Mouse (Mus musculus) hindbrain, embryonic 16.5 days (tissue): Measurements from ENCODE around the gene Supt5. TPM values are rescaled to one million over a fixed set of nuclear protein-coding genes. Genes with fewer than 3 reads are reported as not detected.

Experiments used
- ATAC-seq: fragments of 200-750 bp; cut with Nextera tagmentation; 2 replicates; pipeline ENCODE4 v1.8.0; 2017; ENCODE audit warnings: moderate TSS enrichment, moderate library complexity
- H3K27ac ChIP-seq: fragments of 300-500 bp; sonication (generic); 2 replicates; pipeline ENCODE4 v1.5.1; 2014; ENCODE audit warnings: low read depth, mild to moderate bottlenecking, control low read depth, low read length, moderate library complexity
- H3K27me3 ChIP-seq: fragments of 300-500 bp; sonication (generic); replicated peaks from 2 replicates; pipeline ENCODE4 v1.6.1; 2014; ENCODE audit warnings: low read length; ENCODE audit not compliant: control insufficient read depth, insufficient read depth
- H3K36me3 ChIP-seq: fragments of 300-500 bp; sonication (generic); 2 replicates; pipeline ENCODE4 v1.6.1; 2014; ENCODE audit warnings: mild to moderate bottlenecking, low read length, moderate library complexity, mixed read lengths; ENCODE audit not compliant: control insufficient read depth, insufficient read depth
- H3K4me1 ChIP-seq: fragments of 300-500 bp; sonication (generic); 2 replicates; pipeline ENCODE4 v1.6.1; 2014; ENCODE audit warnings: low read depth, low read length; ENCODE audit not compliant: control insufficient read depth, insufficient read depth
- H3K4me2 ChIP-seq: fragments of 300-500 bp; sonication (generic); 2 replicates; pipeline ENCODE4 v1.6.1; 2014; ENCODE audit warnings: mild to moderate bottlenecking, low read length, control low read depth, moderate library complexity
- H3K4me3 ChIP-seq: fragments of 300-500 bp; sonication (generic); 2 replicates; pipeline ENCODE4 v1.5.1; 2014; ENCODE audit warnings: mild to moderate bottlenecking, low read length, control low read depth, moderate library complexity
- H3K9ac ChIP-seq: fragments of 300-500 bp; sonication (generic); 2 replicates; pipeline ENCODE4 v1.6.1; 2014; ENCODE audit warnings: low read depth, mild to moderate bottlenecking, control low read depth, low read length, moderate library complexity
- H3K9me3 ChIP-seq: fragments of 300-500 bp; sonication (generic); 2 replicates; pipeline ENCODE4 v1.6.1; 2014; ENCODE audit warnings: mild to moderate bottlenecking, low read length, moderate library complexity; ENCODE audit not compliant: control insufficient read depth
- WGBS: fragments of 180-500 bp; shearing (Covaris S2); extraction: QIAGEN DNeasy Blood & Tissue Kit; methylation state at CpG from one replicate; pipeline ENCODE4 v1.1.7; 2014; 5-methylcytosine and 5-hydroxymethylcytosine counted together
- polyA plus RNA-seq: library from polyadenylated mRNA; unstranded; fragments of >200 nt; fragmentation: Nextera tagmentation; extraction: Ambion mirVana; gene quantifications from 2 replicates; pipeline ENCODE4 v1.2.1, GENCODE M21; 2015

Gene Supt5
- polyA plus RNA-seq, 1 experiment from 2014 or later: 94.9 TPM

DNA sequence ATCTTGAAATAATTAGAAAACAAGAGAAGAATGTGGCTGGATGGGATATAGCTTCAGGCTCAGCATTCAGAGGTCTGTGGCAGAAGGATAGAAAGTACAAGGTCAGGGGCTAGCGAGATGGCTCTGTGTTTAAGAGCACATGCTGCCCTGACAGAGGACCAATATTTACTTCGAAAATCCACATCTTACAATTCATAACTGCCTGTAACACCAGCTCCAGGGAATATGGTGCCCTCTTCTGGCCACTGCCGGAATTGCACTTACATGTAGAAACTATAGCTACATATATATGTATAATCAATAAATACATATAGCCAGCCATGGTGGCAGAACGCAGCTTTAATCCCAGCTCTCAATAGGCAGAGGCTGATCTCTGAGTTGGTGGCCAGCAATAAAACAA lies 6.1 kb upstream of the Supt5 start:
- no peaks in the 10 kb centered on the region for H3K36me3 ChIP-seq
- 4% methylated on average over 4 of the region's 4 CpGs for WGBS
- no peak for ATAC-seq

DNA sequence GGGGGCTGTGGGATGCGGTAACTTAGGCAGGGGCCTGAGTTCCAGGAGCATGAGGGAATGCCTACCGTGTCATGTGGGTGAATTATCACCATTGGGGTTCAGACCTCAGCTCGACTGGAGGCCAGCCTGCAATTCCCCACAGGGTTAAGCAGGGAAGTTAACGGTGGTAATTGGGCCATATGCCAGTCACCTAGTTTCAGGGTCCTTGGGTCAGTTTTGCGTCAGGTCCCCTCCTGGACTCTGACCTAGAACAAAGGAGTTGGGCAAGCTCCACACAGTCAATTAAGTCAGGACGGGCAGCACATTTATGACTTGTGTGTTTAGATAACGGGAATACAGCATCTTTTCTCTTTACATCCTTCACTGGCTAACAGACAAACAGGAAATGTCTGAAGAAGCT lies 2.8 kb upstream of the Supt5 start:
- WGBS: 56% methylated on average over 7 of the region's 7 CpGs
- no peak for ATAC-seq
- H3K27ac ChIP-seq: no peak overlapping the region
- H3K9me3 ChIP-seq: no peaks in the 10 kb centered on the region
- no peaks in the 10 kb centered on the region for H3K36me3 ChIP-seq
- no peak overlapping the region for H3K4me2 ChIP-seq
- H3K9ac ChIP-seq: no peak overlapping the region
- H3K27me3 ChIP-seq: no peaks in the 10 kb centered on the region
- no peak overlapping the region for H3K4me3 ChIP-seq
- peaks cover 12% of the 10 kb centered on the region for H3K4me1 ChIP-seq

More for the DNA sequence above, 6.1 kb upstream of the Supt5 start:
- Histone ChIP-seq H3K9ac (no peak overlapping the region), H3K4me2 (no peak overlapping the region), H3K9me3 (no peaks in the 10 kb centered on the region), H3K27me3 (no peaks in the 10 kb centered on the region), H3K4me1 (no peaks in the 10 kb centered on the region), H3K4me3 (no peak overlapping the region), H3K27ac (no peak overlapping the region)

DNA sequence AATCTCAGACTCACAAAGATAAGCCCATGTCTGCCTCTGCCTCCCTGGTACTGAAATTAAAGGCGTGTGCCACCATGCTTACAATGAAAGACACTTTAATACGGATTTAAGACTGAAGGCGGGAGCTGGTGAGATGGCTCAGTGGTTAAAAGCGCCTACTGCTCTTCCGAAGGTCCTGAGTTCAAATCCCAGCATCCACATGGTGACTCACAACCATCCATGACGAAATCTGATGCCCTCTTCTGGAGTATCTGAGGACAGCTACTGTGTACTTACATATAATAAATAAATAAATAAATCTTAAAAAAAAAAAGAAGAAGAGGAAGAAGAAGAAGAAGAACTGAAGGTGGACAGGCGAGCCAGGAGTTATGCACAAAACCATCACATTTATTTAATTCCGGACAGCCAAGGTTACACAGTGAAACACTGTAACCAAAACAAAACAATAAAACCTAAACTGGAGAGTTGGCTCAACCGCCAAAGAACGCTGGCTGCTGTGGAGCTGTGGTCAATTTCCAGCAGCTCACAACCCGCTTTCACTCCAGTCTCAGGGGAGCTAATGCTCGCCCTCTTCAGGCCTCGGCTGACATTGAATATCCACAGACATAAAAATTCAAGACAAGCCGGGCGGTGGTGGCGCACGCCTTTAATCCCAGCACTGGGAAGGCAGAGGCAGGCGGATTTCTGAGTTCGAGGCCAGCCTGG lies 819 bp upstream of the Supt5 start:
- no peak for ATAC-seq
- Histone ChIP-seq H3K36me3 (no peaks in the 10 kb centered on the region), H3K9me3 (no peaks in the 10 kb centered on the region), H3K9ac (peak overlapping the region; percentile 72; the same call in 1 of the 2 replicates), H3K27me3 (no peaks in the 10 kb centered on the region), H3K4me2 (peak overlapping the region; percentile 86), H3K4me3 (peak overlapping the region; percentile 99), H3K27ac (peak overlapping the region; percentile 76), H3K4me1 (peaks cover 12% of the 10 kb centered on the region)
- 82% methylated on average over 19 of the region's 19 CpGs for WGBS

DNA sequence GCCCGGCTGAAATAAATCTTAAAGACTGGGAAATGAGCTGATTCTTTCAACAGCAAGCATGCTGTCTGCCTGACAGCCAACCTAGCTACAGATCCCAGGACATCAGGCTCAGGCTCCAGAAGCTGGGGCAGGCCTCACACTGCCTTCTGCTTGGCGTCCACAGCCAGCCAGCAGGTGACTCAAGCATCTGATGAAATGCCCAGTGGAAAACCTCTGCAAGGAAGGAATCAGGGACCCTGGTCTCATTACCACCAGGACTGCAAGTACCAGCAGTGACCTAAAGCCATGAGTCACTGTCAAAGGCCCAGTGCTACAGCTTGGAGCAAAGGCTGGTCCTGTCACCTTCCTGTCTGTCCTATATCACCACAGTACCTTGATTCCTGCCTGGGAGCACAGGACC lies 3.1 kb downstream of the Supt5 start:
- peaks cover 4% of the 10 kb centered on the region for H3K36me3 ChIP-seq
- H3K9me3 ChIP-seq: no peaks in the 10 kb centered on the region
- no peak overlapping the region for H3K27ac ChIP-seq
- no peaks in the 10 kb centered on the region for H3K27me3 ChIP-seq
- H3K9ac ChIP-seq: no peak overlapping the region
- H3K4me3 ChIP-seq: no peak overlapping the region
- WGBS: 100% methylated on average over 2 of the region's 2 CpGs
- no peak for ATAC-seq
- peaks cover 12% of the 10 kb centered on the region for H3K4me1 ChIP-seq
- H3K4me2 ChIP-seq: no peak overlapping the region

DNA sequence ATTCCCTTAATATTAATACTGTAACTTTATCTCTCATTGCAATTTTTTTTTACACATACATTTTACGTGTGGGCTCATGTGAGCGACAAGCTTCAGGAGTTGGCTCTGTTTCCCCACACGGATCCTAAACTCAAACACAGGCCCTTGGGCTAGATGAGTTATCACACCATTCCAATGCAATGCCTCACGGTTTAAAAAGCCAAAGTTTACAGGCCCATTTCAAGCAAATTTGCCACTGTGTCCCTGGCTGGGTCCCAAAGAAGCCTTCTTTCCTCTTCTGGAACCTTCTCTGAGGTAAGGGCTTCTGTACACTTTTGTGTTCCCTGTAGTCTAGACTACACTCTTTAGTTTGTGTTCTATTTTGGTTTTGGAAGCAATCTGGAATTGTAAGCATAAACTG lies 4.0 kb downstream of the Supt5 start:
- no peak overlapping the region for H3K4me3 ChIP-seq
- H3K9me3 ChIP-seq: no peaks in the 10 kb centered on the region
- no peak overlapping the region for H3K27ac ChIP-seq
- no peaks in the 10 kb centered on the region for H3K27me3 ChIP-seq
- H3K4me1 ChIP-seq: peaks cover 12% of the 10 kb centered on the region
- ATAC-seq: no peak
- H3K36me3 ChIP-seq: peaks cover 12% of the 10 kb centered on the region
- 95% methylated on average over 4 of the region's 4 CpGs for WGBS
- H3K9ac ChIP-seq: no peak overlapping the region
- no peak overlapping the region for H3K4me2 ChIP-seq

DNA sequence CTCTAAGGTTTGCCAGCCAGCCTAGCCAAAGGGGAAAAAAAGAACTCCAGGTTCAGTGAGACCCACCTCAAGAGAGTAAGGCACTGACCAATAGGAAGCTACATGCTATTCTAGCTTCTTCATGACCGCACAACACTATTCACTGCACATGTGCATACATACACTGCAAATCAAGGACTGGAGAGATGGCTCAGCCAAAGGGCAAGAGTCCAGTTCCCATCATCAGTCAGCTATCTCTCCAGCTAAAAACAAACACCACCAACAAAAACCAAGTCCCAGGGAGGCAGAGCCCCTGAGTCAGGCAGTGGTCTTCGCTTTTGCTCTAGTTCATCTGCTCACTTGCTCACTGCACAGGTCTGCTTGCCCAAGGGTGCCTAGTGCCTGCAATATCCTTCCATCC lies 10.3 kb downstream of the Supt5 start:
- H3K9ac ChIP-seq: no peak overlapping the region
- H3K4me3 ChIP-seq: no peak overlapping the region
- 100% methylated on average over 2 of the region's 2 CpGs for WGBS
- no peak overlapping the region for H3K27ac ChIP-seq
- peaks cover 58% of the 10 kb centered on the region for H3K36me3 ChIP-seq
- no peaks in the 10 kb centered on the region for H3K4me1 ChIP-seq
- no peaks in the 10 kb centered on the region for H3K9me3 ChIP-seq
- no peak overlapping the region for H3K4me2 ChIP-seq
- ATAC-seq: no peak
- no peaks in the 10 kb centered on the region for H3K27me3 ChIP-seq

DNA sequence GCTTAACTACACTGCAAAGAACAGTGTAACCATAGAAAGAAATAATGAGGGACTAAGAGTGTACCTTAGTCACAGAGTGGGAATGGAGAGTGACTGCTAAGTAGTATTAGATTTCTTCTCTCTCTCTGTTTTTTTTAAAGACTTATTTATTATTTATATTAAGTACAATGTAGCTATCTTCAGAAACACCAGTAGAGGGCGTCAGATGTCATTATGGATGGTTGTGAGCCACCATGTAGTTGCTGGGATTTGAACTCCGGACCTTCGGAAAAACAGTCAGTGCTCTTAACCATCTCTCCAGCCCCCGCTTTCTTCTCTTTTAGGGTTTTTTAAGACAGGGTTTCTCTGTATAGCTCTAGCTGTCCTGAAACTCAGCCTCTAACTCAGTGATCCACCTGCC lies 12.1 kb downstream of the Supt5 start:
- no peaks in the 10 kb centered on the region for H3K9me3 ChIP-seq
- no peak overlapping the region for H3K4me3 ChIP-seq
- peaks cover 73% of the 10 kb centered on the region for H3K36me3 ChIP-seq
- no peaks in the 10 kb centered on the region for H3K4me1 ChIP-seq
- H3K9ac ChIP-seq: no peak overlapping the region
- H3K27me3 ChIP-seq: no peaks in the 10 kb centered on the region
- ATAC-seq: no peak
- no peak overlapping the region for H3K4me2 ChIP-seq
- H3K27ac ChIP-seq: no peak overlapping the region
- WGBS: 78% methylated on average over 4 of the region's 4 CpGs

DNA sequence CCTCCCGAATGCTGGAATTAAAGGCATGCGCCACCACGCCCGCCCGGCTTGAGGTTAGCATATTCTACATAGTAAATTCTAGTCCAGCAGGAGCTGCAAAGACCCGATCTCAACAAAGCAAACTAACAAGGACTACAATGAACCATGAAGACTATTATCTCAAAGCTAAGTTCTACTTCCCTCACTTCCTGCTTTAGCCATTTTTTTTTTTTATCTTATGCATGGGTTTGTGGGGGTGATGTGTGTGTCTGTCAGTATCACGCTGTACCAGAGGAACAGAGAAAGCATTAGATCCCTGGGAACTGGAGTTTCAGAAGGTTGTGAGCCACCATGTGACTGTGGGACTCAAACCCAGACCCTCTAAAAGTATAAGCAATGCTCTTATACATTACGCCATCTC lies 13.3 kb downstream of the Supt5 start:
- H3K9ac ChIP-seq: no peak overlapping the region
- no peaks in the 10 kb centered on the region for H3K9me3 ChIP-seq
- no peaks in the 10 kb centered on the region for H3K4me1 ChIP-seq
- ATAC-seq: no peak
- no peak overlapping the region for H3K4me3 ChIP-seq
- no peak overlapping the region for H3K27ac ChIP-seq
- peaks cover 75% of the 10 kb centered on the region for H3K36me3 ChIP-seq
- H3K4me2 ChIP-seq: no peak overlapping the region
- WGBS: 96% methylated on average over 8 of the region's 8 CpGs
- no peaks in the 10 kb centered on the region for H3K27me3 ChIP-seq

DNA sequence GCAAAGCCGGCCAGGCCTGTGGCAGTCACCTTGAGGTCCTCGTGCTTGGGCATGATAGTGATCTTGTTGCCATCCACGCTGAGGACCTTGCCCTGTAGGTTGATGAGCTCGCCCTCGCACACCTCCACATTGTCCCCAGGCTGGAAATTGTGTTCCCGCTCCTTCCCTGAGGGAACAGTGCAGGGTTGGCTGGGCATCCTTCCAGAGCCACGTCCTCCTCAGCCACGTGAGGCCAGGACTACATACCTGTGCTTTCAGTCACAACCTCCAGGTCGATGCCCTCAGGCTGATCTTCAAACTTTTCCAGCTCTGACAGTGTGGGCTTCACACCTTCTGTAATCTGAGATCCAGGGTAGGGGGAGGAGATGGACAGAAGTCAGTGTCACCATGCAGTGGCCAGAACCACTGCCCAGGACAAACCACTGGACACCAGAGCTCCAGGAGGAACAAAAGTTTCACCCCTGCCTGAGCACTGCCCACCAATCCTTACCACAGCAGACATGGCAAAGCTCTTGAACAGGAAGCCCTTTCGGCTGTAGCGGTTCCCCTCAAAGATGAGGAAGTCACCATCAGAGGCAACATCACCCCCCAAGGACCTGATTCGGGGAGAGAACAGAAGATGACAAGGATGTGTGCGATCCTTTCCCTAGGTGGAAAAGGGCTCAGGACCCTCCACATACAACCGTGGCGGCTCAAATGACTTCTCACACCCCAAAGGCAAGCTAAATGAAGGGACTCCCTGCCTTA lies 16.4 kb downstream of the Supt5 start:
- H3K36me3 ChIP-seq: peaks cover 79% of the 10 kb centered on the region
- H3K4me2 ChIP-seq: no peak overlapping the region
- no peak overlapping the region for H3K4me3 ChIP-seq
- H3K9me3 ChIP-seq: no peaks in the 10 kb centered on the region
- 95% methylated on average over 15 of the region's 15 CpGs for WGBS
- H3K27ac ChIP-seq: no peak overlapping the region
- no peak for ATAC-seq
- no peaks in the 10 kb centered on the region for H3K4me1 ChIP-seq
- no peak overlapping the region for H3K9ac ChIP-seq
- no peaks in the 10 kb centered on the region for H3K27me3 ChIP-seq
